In genomic region chr5:134780963-134781362, GRCm38 (mm10) we compare ENCODE assay signal across 26 mouse cellular contexts. TPM values are rescaled to one million over a fixed set of nuclear protein-coding genes. Genes with fewer than 3 reads are reported as not detected.
DNase-seq lines count a peak whose midpoint lies in the region; ATAC-seq and TF ChIP-seq lines count a peak whose summit lies in the region.
"Had no signal": no experiment of that assay in that cellular context is flagged by ENCODE, and none has a peak within 500 bp of the region (broad histone marks: within the 10 kb centered on the region; RNA-seq: fewer than 3 reads in every experiment).

No protein-coding gene starts in this region.

- DNase-seq in gastrocnemius, adult 2 months = no peak
- DNase-seq in gastrocnemius, postnatal 14 days = no peak
- DNase-seq in layer of hippocampus, adult 2 months (ENCODE audit: low spot score in 2 of 2) = no peak
- no peak for DNase-seq in layer of hippocampus, adult 9-11 months
- no peak for DNase-seq in midbrain, postnatal 0 days (ENCODE audit: low spot score)
- DNase-seq in frontal cortex, postnatal 10 days (ENCODE audit: low spot score in 2 of 2) = no peak
- DNase-seq: adrenal gland, postnatal 25 days; cerebellum, adult 2 months; cerebellum, postnatal 36 days; gastrocnemius, postnatal 25 days; heart, postnatal 14 days; lung, postnatal 36 days; right cerebral cortex, postnatal 14 days; spleen, adult 18-20 months; thymus, adult 18-20 months had no signal

- no peaks in the 10 kb centered on the region for H3K9me3 ChIP-seq in midbrain, postnatal 0 days (ENCODE audit: low read length)
- H3K9me3 ChIP-seq in midbrain, embryonic 15.5 days = no peaks in the 10 kb centered on the region
- H3K9me3 ChIP-seq in forebrain, embryonic 16.5 days (ENCODE audit: control insufficient read depth, low read length) = no peaks in the 10 kb centered on the region
- H3K9me3 ChIP-seq: forebrain, embryonic 12.5 days; hindbrain, embryonic 13.5 days; kidney, embryonic 15.5 days; limb, embryonic 10.5 days; liver, embryonic 15.5 days had no signal

- H3K9ac ChIP-seq in midbrain, postnatal 0 days (replicated peaks; ENCODE audit: low read length, poor library complexity, severe bottlenecking) = no peak overlapping the region
- no peak overlapping the region for H3K9ac ChIP-seq in midbrain, embryonic 15.5 days
- H3K9ac ChIP-seq in forebrain, embryonic 16.5 days (replicated peaks; ENCODE audit: low read depth, low read length) = no peak overlapping the region
- H3K9ac ChIP-seq: forebrain, embryonic 12.5 days; hindbrain, embryonic 13.5 days; kidney, embryonic 15.5 days; liver, embryonic 15.5 days had no signal

- H3K27ac ChIP-seq in gastrocnemius, adult 2 months = no peak overlapping the region
- no peak overlapping the region for H3K27ac ChIP-seq in layer of hippocampus, adult 2 months
- no peak overlapping the region for H3K27ac ChIP-seq in midbrain, postnatal 0 days (ENCODE audit: low read depth, low read length)
- no peak overlapping the region for H3K27ac ChIP-seq in midbrain, embryonic 15.5 days
- no peak overlapping the region for H3K27ac ChIP-seq in forebrain, embryonic 16.5 days (ENCODE audit: low read length)
- H3K27ac ChIP-seq: forebrain, embryonic 12.5 days; hindbrain, embryonic 13.5 days; kidney, embryonic 15.5 days; limb, embryonic 10.5 days; liver, embryonic 15.5 days had no signal

- no peaks in the 10 kb centered on the region for H3K36me3 ChIP-seq in midbrain, postnatal 0 days (ENCODE audit: insufficient read depth, low read length)
- H3K36me3 ChIP-seq in midbrain, embryonic 15.5 days (replicated peaks) = no peaks in the 10 kb centered on the region
- no peaks in the 10 kb centered on the region for H3K36me3 ChIP-seq in forebrain, embryonic 16.5 days (ENCODE audit: control insufficient read depth, insufficient read depth)
- H3K36me3 ChIP-seq: forebrain, embryonic 12.5 days; hindbrain, embryonic 13.5 days; kidney, embryonic 15.5 days; limb, embryonic 10.5 days; liver, embryonic 15.5 days had no signal

- peak; percentile 49 for TF ChIP-seq CTCF in gastrocnemius, adult 2 months (IDR thresholded peaks at IDR 0.05)
- TF ChIP-seq CTCF in layer of hippocampus, adult 2 months (conservative IDR thresholded peaks at IDR 0.05) = peak; percentile 59
- TF ChIP-seq CTCF in midbrain, postnatal 0 days (IDR thresholded peaks at IDR 0.05) = peak; percentile 48

- ATAC-seq in midbrain, postnatal 0 days (ENCODE audit: low FRiP score) = no peak
- no peak for ATAC-seq in midbrain, embryonic 15.5 days (replicated peaks)
- ATAC-seq in forebrain, embryonic 16.5 days = no peak
- ATAC-seq: activated CD4-positive, CD25-positive, alpha-beta regulatory T cell, adult 4 months; midbrain, embryonic 16.5 days had no signal

- no peaks in the 10 kb centered on the region for H3K27me3 ChIP-seq in midbrain, postnatal 0 days (ENCODE audit: insufficient read depth, low read length)
- no peaks in the 10 kb centered on the region for H3K27me3 ChIP-seq in midbrain, embryonic 15.5 days (replicated peaks)
- H3K27me3 ChIP-seq in forebrain, embryonic 16.5 days (replicated peaks; ENCODE audit: control insufficient read depth, insufficient read depth, low read length) = no peaks in the 10 kb centered on the region
- H3K27me3 ChIP-seq: forebrain, embryonic 12.5 days; hindbrain, embryonic 13.5 days; kidney, embryonic 15.5 days; liver, embryonic 15.5 days had no signal

- peaks cover 3% of the 10 kb centered on the region; the same call in 1 of the 2 replicates for H3K4me1 ChIP-seq in midbrain, postnatal 0 days (ENCODE audit: insufficient read depth, low read length)
- H3K4me1 ChIP-seq in midbrain, embryonic 15.5 days = peaks cover 4% of the 10 kb centered on the region
- peaks cover 3% of the 10 kb centered on the region for H3K4me1 ChIP-seq in forebrain, embryonic 16.5 days (replicated peaks; ENCODE audit: control insufficient read depth, insufficient read depth, low read length)
- H3K4me1 ChIP-seq: liver, embryonic 15.5 days had no signal

- no peak overlapping the region for H3K4me3 ChIP-seq in gastrocnemius, adult 2 months
- no peak overlapping the region for H3K4me3 ChIP-seq in layer of hippocampus, adult 2 months
- H3K4me3 ChIP-seq in midbrain, postnatal 0 days (ENCODE audit: low read depth, low read length) = no peak overlapping the region
- H3K4me3 ChIP-seq in midbrain, embryonic 15.5 days = no peak overlapping the region
- H3K4me3 ChIP-seq in forebrain, embryonic 16.5 days (replicated peaks; ENCODE audit: low read length) = no peak overlapping the region
- H3K4me3 ChIP-seq: forebrain, embryonic 12.5 days; hindbrain, embryonic 13.5 days; kidney, embryonic 15.5 days; limb, embryonic 10.5 days; liver, embryonic 15.5 days had no signal

- intact Hi-C loops in gastrocnemius, adult 2 months (cut with DNase I) = no loop called here
- intact Hi-C loops in gastrocnemius, postnatal 14 days (cut with DNase I; ENCODE audit: low total_unique reads) = no loop called here

- no peak overlapping the region for H3K4me2 ChIP-seq in midbrain, postnatal 0 days (ENCODE audit: low read depth, low read length, poor library complexity, severe bottlenecking)
- H3K4me2 ChIP-seq in midbrain, embryonic 15.5 days = no peak overlapping the region
- no peak overlapping the region for H3K4me2 ChIP-seq in forebrain, embryonic 16.5 days (ENCODE audit: low read length)
- H3K4me2 ChIP-seq: forebrain, embryonic 12.5 days; hindbrain, embryonic 13.5 days; kidney, embryonic 15.5 days; liver, embryonic 15.5 days had no signal

RNA-seq across cellular contexts. Expression of gene Eln, which starts 33.8 kb away (rescaled TPM):
- total RNA-seq in gastrocnemius, adult 2 months (2021) = 10 to 100 TPM; 17.6 to 31.6 TPM
- total RNA-seq in gastrocnemius, postnatal 14 days (2021) = 100 to 1,000 TPM; 123 to 198 TPM
- 10 to 100 TPM in 1 of 2 experiments, 1 to 10 TPM in 1; 9.0 to 12.0 TPM for total RNA-seq in layer of hippocampus, adult 2 months (2021)
- 27.7 and 35.8 TPM in 2 replicates for total RNA-seq in midbrain, postnatal 0 days (2014; rRNA removed)
- 35.0 and 36.2 TPM in 2 replicates for polyA plus RNA-seq in midbrain, postnatal 0 days (2015; fragmentation: Nextera tagmentation; extraction: Ambion mirVana)
- 8.7 and 9.3 TPM in 2 replicates for polyA plus RNA-seq in midbrain, embryonic 15.5 days (2015; fragmentation: Nextera tagmentation; extraction: Ambion mirVana)
- polyA plus RNA-seq in forebrain, embryonic 16.5 days (2015; fragmentation: Nextera tagmentation; extraction: Ambion mirVana) = 8.3 and 10.9 TPM in 2 replicates
- total RNA-seq: megakaryocyte-erythroid progenitor cell, adult 5-6 weeks; neutrophil, adult 5-6 weeks had no signal
